Mouse (Mus musculus) gastrocnemius, adult 2 months (tissue): ENCODE data around the gene Bpifb6. TPM values are rescaled to one million over a fixed set of nuclear protein-coding genes. Genes with fewer than 3 reads are reported as not detected.

Experiments
- DNase-seq: peaks from one replicate; pipeline ENCODE4 v3.0.0; 2022
- H3K27ac ChIP-seq: fragments of 200-600 bp; 2 replicates; pipeline ENCODE4 v1.8.1; 2022; ENCODE audit warnings: mild to moderate bottlenecking
- H3K4me3 ChIP-seq: fragments of 200-600 bp; 2 replicates; pipeline ENCODE4 v1.8.1; 2022; ENCODE audit warnings: mild to moderate bottlenecking, moderate library complexity
- CTCF ChIP-seq: fragments of 200-600 bp; IDR thresholded peaks from 2 replicates; pipeline ENCODE4 v1.8.1; 2022; ENCODE audit warnings: antibody characterized with exemption, mild to moderate bottlenecking, moderate library complexity
- intact Hi-C: fragments of 180-260 bp; cut with DNase I; formaldehyde crosslinking; loops from one replicate; pipeline ENCODE4 v1.15.1; 2025
- long read RNA-seq, 2 experiments: library from polyadenylated mRNA; stranded (forward); transcript quantifications; one replicate each; pipeline ENCODE4 v2.0.0; 2021
- total RNA-seq, 2 experiments: library from RNA; stranded (reverse); gene quantifications; 2 replicates each; pipeline ENCODE4 v1.2.3; 2021

Gene Bpifb6
- not detected for total RNA-seq
- long read RNA-seq, experiment 1: 0 reads
- long read RNA-seq, experiment 2: 0 reads

GRCm38 (mm10) chr2:153900088-153900487 lies at the start of gene Bpifb6:
Gene Bpifb6 (plus strand): TSS chr2:153900388.
- no peak within 1 kb of the TSS for H3K4me3 ChIP-seq
- H3K27ac ChIP-seq: no peak within 1 kb of the TSS
- DNase-seq: no peak
- TF ChIP-seq CTCF: no peak
- intact Hi-C loops: no loop called here

DNA sequence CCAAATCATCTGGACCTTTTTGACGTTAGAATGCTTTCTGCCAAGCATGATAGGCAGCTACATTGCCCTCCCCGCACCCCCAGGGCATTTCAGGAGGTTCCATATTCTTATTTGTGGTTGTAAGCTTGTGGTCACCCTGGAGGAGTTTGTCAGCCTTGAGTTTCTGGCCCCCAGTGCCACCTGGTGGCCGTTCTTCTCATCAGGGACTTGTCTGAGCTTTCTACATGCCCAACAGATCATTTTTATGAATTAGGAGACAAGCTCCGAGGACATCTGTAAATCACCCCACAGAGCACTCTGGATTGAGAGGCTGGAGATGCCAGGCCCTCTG lies 49.2 kb upstream of the Bpifb6 start:
- intact Hi-C loops: loop anchor here (2.0 kb wide), 1 partner anchor 182 kb away; no protein-coding TSS in a partner anchor
- H3K27ac ChIP-seq: no peak overlapping the region
- no peak overlapping the region for H3K4me3 ChIP-seq
- peak; percentile 64 for TF ChIP-seq CTCF
- peak; percentile 48 for DNase-seq

DNA sequence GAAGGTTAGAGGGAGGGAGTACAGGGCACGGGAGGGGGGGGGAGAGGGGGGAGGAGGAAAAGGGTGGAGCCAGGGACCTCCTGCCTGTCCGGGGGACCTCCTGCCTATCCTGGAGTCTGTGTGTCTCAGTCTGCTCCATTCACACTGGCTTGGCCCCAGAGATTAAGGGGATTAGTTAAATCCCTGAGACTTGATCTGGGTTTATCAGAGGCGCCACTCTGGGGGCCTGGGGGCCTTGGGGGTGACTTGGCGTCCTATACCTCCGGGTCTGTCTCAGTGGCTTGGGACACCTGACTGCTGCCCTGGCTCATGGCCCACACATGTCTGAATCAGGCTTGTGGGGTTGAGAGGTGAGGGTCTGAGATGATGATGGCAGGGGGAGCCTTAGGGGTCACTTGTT lies 46.6 kb upstream of the Bpifb6 start:
- intact Hi-C loops: no loop called here
- DNase-seq: no peak
- no peak for TF ChIP-seq CTCF
- H3K27ac ChIP-seq: no peak overlapping the region
- H3K4me3 ChIP-seq: no peak overlapping the region

DNA sequence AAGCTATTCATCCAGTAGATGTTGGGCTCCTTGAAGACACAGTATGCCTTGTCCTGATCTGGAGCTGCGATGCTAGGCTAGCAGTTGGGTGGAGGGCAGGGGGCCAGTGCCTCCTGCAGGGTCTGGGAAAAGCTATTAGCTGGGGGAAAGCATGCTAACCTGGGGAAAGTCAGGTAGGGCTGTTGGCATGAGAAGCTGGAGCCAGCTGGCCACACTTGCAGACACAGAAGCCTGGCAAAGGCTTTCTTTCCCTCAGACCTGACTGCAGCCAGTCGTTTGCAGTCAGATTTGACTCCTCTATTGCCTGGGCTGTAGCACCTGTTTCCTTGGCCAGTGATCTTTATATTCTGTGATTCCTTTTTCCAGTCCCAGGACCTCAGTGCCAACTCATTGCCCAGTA lies 40.6 kb upstream of the Bpifb6 start:
- TF ChIP-seq CTCF: no peak
- intact Hi-C loops: no loop called here
- Histone ChIP-seq H3K27ac (no peak overlapping the region), H3K4me3 (no peak overlapping the region)
- no peak for DNase-seq

DNA sequence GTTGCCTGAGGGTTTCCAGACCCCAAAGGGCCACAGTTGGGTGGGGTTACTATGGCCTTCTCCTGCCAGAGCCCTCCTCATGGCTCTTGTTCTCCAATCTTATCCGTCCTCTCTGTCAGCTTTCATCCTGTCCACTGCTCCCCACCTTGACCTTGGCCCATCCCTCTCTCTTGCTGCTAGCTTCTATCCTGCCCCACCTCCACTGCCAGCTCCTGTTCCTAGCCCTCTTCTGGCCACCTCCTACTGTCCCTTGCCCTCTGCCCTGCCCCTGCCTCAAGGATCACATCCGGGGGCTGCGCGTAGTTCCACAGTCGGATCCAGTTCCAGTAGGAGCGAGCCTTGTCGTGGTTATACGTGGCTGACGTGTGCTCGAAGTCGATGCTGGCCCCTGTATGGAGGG lies 39.9 kb upstream of the Bpifb6 start:
- H3K4me3 ChIP-seq: no peak overlapping the region
- no peak for TF ChIP-seq CTCF
- intact Hi-C loops: no loop called here
- DNase-seq: no peak
- no peak overlapping the region for H3K27ac ChIP-seq

DNA sequence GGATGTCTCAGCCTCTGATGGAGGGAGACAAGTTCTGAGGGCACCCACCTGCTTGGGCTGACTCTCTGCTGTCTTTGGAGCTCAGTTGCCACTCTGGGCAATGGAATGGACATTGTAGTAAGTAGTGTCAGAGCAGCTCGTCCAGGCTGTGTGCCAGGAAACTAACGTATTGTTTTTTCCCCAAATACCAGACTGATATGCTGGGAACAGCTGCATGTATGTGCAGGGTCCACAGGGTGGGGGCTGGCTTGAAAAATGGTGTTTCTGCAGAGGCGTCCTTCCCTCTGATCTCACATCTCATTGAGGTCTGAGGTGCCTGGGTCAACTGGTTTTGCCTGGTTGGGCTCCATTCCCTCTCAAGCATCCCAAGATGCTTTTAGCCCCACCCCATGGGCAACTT lies 39.5 kb upstream of the Bpifb6 start:
- no peak overlapping the region for H3K27ac ChIP-seq
- H3K4me3 ChIP-seq: no peak overlapping the region
- DNase-seq: no peak
- intact Hi-C loops: no loop called here
- no peak for TF ChIP-seq CTCF

GRCm38 (mm10) chr2:153861960-153862359 lies 38.2 kb upstream of the Bpifb6 start:
- H3K4me3 ChIP-seq: no peak overlapping the region
- no peak for DNase-seq
- no peak overlapping the region for H3K27ac ChIP-seq
- intact Hi-C loops: no loop called here
- no peak for TF ChIP-seq CTCF

DNA sequence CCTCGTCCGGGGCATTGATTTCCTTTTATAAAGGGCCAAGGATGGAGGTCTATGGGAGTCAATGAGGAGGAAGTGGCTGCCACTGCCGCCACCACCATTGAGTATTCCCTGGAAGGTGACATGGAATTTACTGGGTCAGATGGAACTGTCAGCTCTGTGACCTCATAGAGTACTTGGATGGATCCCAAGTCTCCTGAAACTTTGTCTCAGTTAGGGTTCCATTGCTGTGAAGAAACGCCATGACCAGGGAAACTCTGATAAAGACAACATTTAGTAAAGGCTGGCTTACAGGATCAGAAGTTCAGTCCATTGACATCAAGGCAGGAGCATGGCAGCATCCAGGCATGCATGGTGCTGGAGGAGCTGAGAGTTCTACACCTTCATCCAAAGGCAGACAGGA lies 29.2 kb upstream of the Bpifb6 start, which contains the start of gene Sun5:
Gene Sun5 (minus strand): TSS at position 101 of the 400 bp plus-strand sequence.
- Histone ChIP-seq H3K4me3 (no peak within 1 kb of the TSS), H3K27ac (no peak within 1 kb of the TSS)
- DNase-seq: no peak
- no peak for TF ChIP-seq CTCF
- intact Hi-C loops: no loop called here

- no peak within 1 kb of the TSS for H3K4me3 ChIP-seq
- TF ChIP-seq CTCF: no peak
- DNase-seq: no peak
- intact Hi-C loops: no loop called here
- H3K27ac ChIP-seq: no peak within 1 kb of the TSS
Measured at GRCm38 (mm10) chr2:153874745-153875144, 25.4 kb upstream of the Bpifb6 start, which contains the start of gene Bpifb2. Gene Bpifb2 (plus strand): TSS chr2:153875045.

- H3K27ac ChIP-seq: no peak overlapping the region
- DNase-seq: no peak
- H3K4me3 ChIP-seq: no peak overlapping the region
- TF ChIP-seq CTCF: no peak
- intact Hi-C loops: no loop called here
Measured at GRCm38 (mm10) chr2:153899111-153899510, 1.1 kb upstream of the Bpifb6 start.

- DNase-seq: no peak
- TF ChIP-seq CTCF: no peak
- Histone ChIP-seq H3K27ac (no peak overlapping the region), H3K4me3 (no peak overlapping the region)
- intact Hi-C loops: no loop called here
Measured at GRCm38 (mm10) chr2:153902726-153903125, 2.5 kb downstream of the Bpifb6 start.

DNA sequence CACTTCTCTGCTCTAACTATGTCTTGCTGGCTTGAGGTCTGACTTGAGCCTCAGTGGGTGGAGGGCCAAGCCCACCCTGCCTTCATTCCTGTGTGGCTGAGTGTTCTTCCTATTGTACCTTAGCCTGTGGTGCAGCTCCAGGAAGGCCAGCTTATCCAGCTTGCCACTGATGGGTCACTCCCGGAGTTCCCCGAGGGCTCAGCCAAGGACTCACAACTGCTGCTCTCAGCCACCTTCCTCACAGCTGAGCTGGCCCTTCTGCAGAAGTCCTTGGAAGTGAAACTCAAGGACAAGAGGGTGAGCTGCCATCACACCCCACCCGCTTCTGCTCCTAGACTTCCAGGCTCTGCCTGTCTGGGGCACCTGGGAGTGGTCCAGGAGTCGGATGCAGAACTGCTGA lies 6.4 kb downstream of the Bpifb6 start:
- no peak overlapping the region for H3K4me3 ChIP-seq
- no peak for TF ChIP-seq CTCF
- intact Hi-C loops: no loop called here
- no peak overlapping the region for H3K27ac ChIP-seq
- no peak for DNase-seq

DNA sequence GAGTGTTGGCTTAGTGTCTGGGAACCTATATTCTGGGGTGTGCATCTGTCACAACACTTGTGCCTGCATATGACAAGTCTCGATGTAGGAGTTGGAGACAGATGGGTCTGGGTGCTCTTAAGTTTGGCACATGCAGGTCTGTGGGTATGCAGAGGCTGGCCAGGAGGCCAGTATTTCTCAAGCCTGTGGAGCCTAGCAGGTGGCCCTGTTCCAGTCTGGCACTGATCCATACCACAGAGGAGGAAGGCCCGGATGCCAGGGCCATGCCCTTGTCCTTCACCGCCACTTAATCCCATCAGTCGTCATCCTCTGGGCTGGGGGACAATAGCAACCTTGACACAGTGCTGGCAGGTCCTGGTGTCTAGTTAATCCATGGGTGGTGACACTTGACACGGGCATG lies 14.0 kb downstream of the Bpifb6 start:
- no peak overlapping the region for H3K4me3 ChIP-seq
- peak; percentile 56 for DNase-seq
- no peak overlapping the region for H3K27ac ChIP-seq
- intact Hi-C loops: no loop called here
- TF ChIP-seq CTCF: no peak

DNA sequence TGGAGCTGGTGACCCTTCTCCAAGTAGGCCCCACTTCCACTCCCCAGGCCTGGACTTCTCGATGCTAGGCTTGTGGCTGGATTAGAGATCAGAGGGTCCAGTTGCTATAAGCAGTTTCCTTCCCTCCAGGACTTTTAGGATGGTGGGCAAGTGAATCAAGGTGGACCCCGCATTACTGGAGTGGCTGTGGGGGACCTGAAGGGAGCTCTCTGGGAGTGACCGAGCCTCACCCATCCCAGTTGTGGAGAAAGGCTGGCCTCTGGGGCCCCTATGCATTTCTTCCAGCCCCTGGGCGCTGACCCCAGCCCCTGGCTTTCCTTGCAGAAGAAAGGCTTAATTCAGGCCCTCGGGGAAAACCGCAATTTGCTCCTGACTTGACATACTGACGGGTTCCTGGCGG lies 17.7 kb downstream of the Bpifb6 start, which contains the start of gene Bpifb3:
Gene Bpifb3 (plus strand): TSS at position 301 of the 400 bp plus-strand sequence.
- TF ChIP-seq CTCF: no peak
- intact Hi-C loops: no loop called here
- DNase-seq: no peak
- Histone ChIP-seq H3K27ac (no peak within 1 kb of the TSS), H3K4me3 (no peak within 1 kb of the TSS)
